9 mouse cellular contexts compared by ENCODE assay signal in genomic region chr7:93079420-93079784, GRCm38 (mm10). TPM values are rescaled to one million over a fixed set of nuclear protein-coding genes. Genes with fewer than 3 reads are reported as not detected.
DNase-seq lines count a peak whose midpoint lies in the region; ATAC-seq and TF ChIP-seq lines count a peak whose summit lies in the region.
"Had no signal": no experiment of that assay in that cellular context is flagged by ENCODE, and none has a peak within 500 bp of the region (broad histone marks: within the 10 kb centered on the region; RNA-seq: fewer than 3 reads in every experiment).

No protein-coding gene starts in this region.

- DNase-seq in kidney, postnatal 4 days = no peak
- peak; percentile 9 for DNase-seq in midbrain, postnatal 0 days (ENCODE audit: low spot score)
- no peak for DNase-seq in spleen, adult 12 weeks (ENCODE audit: low spot score)
- DNase-seq in spleen, adult 18-20 months = no peak
- DNase-seq in layer of hippocampus, adult 11-12 months (ENCODE audit: low spot score) = no peak

- H3K27ac ChIP-seq in kidney, embryonic 15.5 days = no peak overlapping the region
- H3K27ac ChIP-seq in embryonic facial prominence, embryonic 15.5 days (replicated peaks) = no peak overlapping the region
- H3K27ac ChIP-seq in intestine, embryonic 15.5 days = no peak overlapping the region
- no peak overlapping the region; the same call in 1 of the 2 replicates for H3K27ac ChIP-seq in midbrain, postnatal 0 days (ENCODE audit: low read depth, low read length)

- H3K4me1 ChIP-seq in kidney, embryonic 15.5 days = peaks cover 20% of the 10 kb centered on the region
- peaks cover 17% of the 10 kb centered on the region for H3K4me1 ChIP-seq in embryonic facial prominence, embryonic 15.5 days
- H3K4me1 ChIP-seq in intestine, embryonic 15.5 days (replicated peaks) = peaks cover 15% of the 10 kb centered on the region
- 0 out of 2 replicates have a peak, but pooled peaks cover 3% of the 10 kb centered on the region for H3K4me1 ChIP-seq in midbrain, postnatal 0 days (ENCODE audit: insufficient read depth, low read length)

- WGBS in kidney, embryonic 15.5 days = 26% methylated on average over 7 of the region's 7 CpGs
- WGBS in embryonic facial prominence, embryonic 15.5 days = 26% methylated on average over 7 of the region's 7 CpGs
- WGBS in intestine, embryonic 15.5 days = 28% methylated on average over 7 of the region's 7 CpGs
- WGBS in midbrain, postnatal 0 days = 9% methylated on average over 7 of the region's 7 CpGs

- no peak; the same call in 1 of the 2 replicates for ATAC-seq in kidney, embryonic 15.5 days (replicated peaks; ENCODE audit: low FRiP score)
- 0 out of 2 replicates have a peak, but pooled peaks have one; percentile 5 for ATAC-seq in embryonic facial prominence, embryonic 15.5 days (ENCODE audit: insufficient number of reproducible peaks, low FRiP score, low TSS enrichment, low read depth)
- peak; percentile 9; the same call in 1 of the 2 replicates for ATAC-seq in intestine, embryonic 15.5 days
- ATAC-seq in midbrain, postnatal 0 days (ENCODE audit: low FRiP score) = peak; percentile 9

- H3K4me2 ChIP-seq in kidney, embryonic 15.5 days = peak overlapping the region; percentile 94
- H3K4me2 ChIP-seq in embryonic facial prominence, embryonic 15.5 days (replicated peaks) = peak overlapping the region; percentile 84
- peak overlapping the region; percentile 94 for H3K4me2 ChIP-seq in intestine, embryonic 15.5 days (replicated peaks)
- H3K4me2 ChIP-seq in midbrain, postnatal 0 days (ENCODE audit: low read depth, low read length, poor library complexity, severe bottlenecking) = peak overlapping the region; percentile 66

- no peak for TF ChIP-seq CTCF in midbrain, postnatal 0 days (IDR thresholded peaks at IDR 0.05)

- peak overlapping the region; percentile 48; the same call in 1 of the 2 replicates for H3K9ac ChIP-seq in kidney, embryonic 15.5 days
- H3K9ac ChIP-seq in embryonic facial prominence, embryonic 15.5 days = peak overlapping the region; percentile 48; the same call in 1 of the 2 replicates
- H3K9ac ChIP-seq in intestine, embryonic 15.5 days = peak overlapping the region; percentile 56
- peak overlapping the region; percentile 79 for H3K9ac ChIP-seq in midbrain, postnatal 0 days (replicated peaks; ENCODE audit: low read length, poor library complexity, severe bottlenecking)

- H3K4me3 ChIP-seq in kidney, embryonic 15.5 days (replicated peaks) = peak overlapping the region; percentile 62
- peak overlapping the region; percentile 62 for H3K4me3 ChIP-seq in embryonic facial prominence, embryonic 15.5 days (replicated peaks)
- peak overlapping the region; percentile 61 for H3K4me3 ChIP-seq in intestine, embryonic 15.5 days (replicated peaks)
- peak overlapping the region; percentile 90 for H3K4me3 ChIP-seq in midbrain, postnatal 0 days (ENCODE audit: low read depth, low read length)

- no peaks in the 10 kb centered on the region for H3K36me3 ChIP-seq in kidney, embryonic 15.5 days
- no peaks in the 10 kb centered on the region for H3K36me3 ChIP-seq in embryonic facial prominence, embryonic 15.5 days
- H3K36me3 ChIP-seq in intestine, embryonic 15.5 days = no peaks in the 10 kb centered on the region
- H3K36me3 ChIP-seq in midbrain, postnatal 0 days (ENCODE audit: insufficient read depth, low read length) = no peaks in the 10 kb centered on the region
- H3K36me3 ChIP-seq: G1E had no signal

- H3K27me3 ChIP-seq in kidney, embryonic 15.5 days = peaks cover 48% of the 10 kb centered on the region
- peaks cover 7% of the 10 kb centered on the region; the same call in 1 of the 2 replicates for H3K27me3 ChIP-seq in embryonic facial prominence, embryonic 15.5 days
- peaks cover 9% of the 10 kb centered on the region for H3K27me3 ChIP-seq in intestine, embryonic 15.5 days (replicated peaks)
- H3K27me3 ChIP-seq in midbrain, postnatal 0 days (ENCODE audit: insufficient read depth, low read length) = no peaks in the 10 kb centered on the region

- no peaks in the 10 kb centered on the region for H3K9me3 ChIP-seq in kidney, embryonic 15.5 days (replicated peaks)
- H3K9me3 ChIP-seq in embryonic facial prominence, embryonic 15.5 days (replicated peaks) = no peaks in the 10 kb centered on the region
- no peaks in the 10 kb centered on the region for H3K9me3 ChIP-seq in intestine, embryonic 15.5 days
- H3K9me3 ChIP-seq in midbrain, postnatal 0 days (ENCODE audit: low read length) = no peaks in the 10 kb centered on the region

RNA-seq across cellular contexts. Expression of gene Fam181b, which starts 0.3 kb away (rescaled TPM):
- 2.9 and 3.4 TPM in 2 replicates for polyA plus RNA-seq in kidney, embryonic 15.5 days (2015; fragmentation: Nextera tagmentation; extraction: Ambion mirVana)
- polyA plus RNA-seq in embryonic facial prominence, embryonic 15.5 days (2015; fragmentation: Nextera tagmentation; extraction: Ambion mirVana) = 8.2 and 8.5 TPM in 2 replicates
- polyA plus RNA-seq in intestine, embryonic 15.5 days (2015; fragmentation: Nextera tagmentation; extraction: Ambion mirVana) = 3.5 and 4.8 TPM in 2 replicates
- total RNA-seq in midbrain, postnatal 0 days (2014; rRNA removed) = 59.1 and 61.4 TPM in 2 replicates
- 33.5 and 34.2 TPM in 2 replicates for polyA plus RNA-seq in midbrain, postnatal 0 days (2015; fragmentation: Nextera tagmentation; extraction: Ambion mirVana)
- polyA plus RNA-seq: G1E had no signal
